Mouse (Mus musculus) neural tube, embryonic 15.5 days (tissue): ENCODE results near the gene Lrrc8b. TPM values are rescaled to one million over a fixed set of nuclear protein-coding genes. Genes with fewer than 3 reads are reported as not detected.

Experiments used
- ATAC-seq: fragments of 200-750 bp; cut with Nextera tagmentation; 2 replicates; pipeline ENCODE4 v1.8.0; 2017; ENCODE audit warnings: mild to moderate bottlenecking, moderate TSS enrichment, moderate library complexity; ENCODE audit not compliant: low FRiP score
- H3K27ac ChIP-seq: fragments of 300-500 bp; sonication (generic); replicated peaks from 2 replicates; pipeline ENCODE4 v1.5.1; 2015; ENCODE audit warnings: mild to moderate bottlenecking, inconsistent platforms
- H3K27me3 ChIP-seq: fragments of 300-500 bp; sonication (generic); replicated peaks from 2 replicates; pipeline ENCODE4 v1.6.1; 2015; ENCODE audit warnings: inconsistent platforms
- H3K36me3 ChIP-seq: fragments of 300-500 bp; sonication (generic); 2 replicates; pipeline ENCODE4 v1.6.1; 2015; ENCODE audit warnings: inconsistent platforms
- H3K4me1 ChIP-seq: fragments of 300-500 bp; sonication (generic); 2 replicates; pipeline ENCODE4 v1.6.1; 2015; ENCODE audit warnings: inconsistent platforms
- H3K4me2 ChIP-seq: fragments of 300-500 bp; sonication (generic); 2 replicates; pipeline ENCODE4 v1.6.1; 2015; ENCODE audit warnings: inconsistent platforms, mild to moderate bottlenecking, moderate library complexity
- H3K4me3 ChIP-seq: fragments of 300-500 bp; sonication (generic); replicated peaks from 2 replicates; pipeline ENCODE4 v1.5.1; 2015; ENCODE audit warnings: mild to moderate bottlenecking, inconsistent platforms
- H3K9ac ChIP-seq: fragments of 300-500 bp; sonication (generic); replicated peaks from 2 replicates; pipeline ENCODE4 v1.6.1; 2015; ENCODE audit warnings: mild to moderate bottlenecking, inconsistent platforms
- H3K9me3 ChIP-seq: fragments of 300-500 bp; sonication (generic); replicated peaks from 2 replicates; pipeline ENCODE4 v1.6.1; 2016; ENCODE audit warnings: inconsistent platforms
- WGBS: fragments of 180-500 bp; shearing (Covaris S2); methylation state at CpG from one replicate; pipeline ENCODE4 v1.1.7; 2015; ENCODE audit warnings: mixed read lengths; 5-methylcytosine and 5-hydroxymethylcytosine counted together
- polyA plus RNA-seq: library from polyadenylated mRNA; unstranded; fragments of >200 nt; fragmentation: Nextera tagmentation; extraction: Ambion mirVana; gene quantifications from 2 replicates; pipeline ENCODE4 v1.2.1, GENCODE M21; 2015

Lrrc8b gene
- polyA plus RNA-seq, 1 experiment from 2014 or later: 13.8 TPM

- H3K9ac ChIP-seq: no peak overlapping the region
- H3K27ac ChIP-seq: no peak overlapping the region
- H3K36me3 ChIP-seq: no peaks in the 10 kb centered on the region
- 80% methylated on average over 5 of the region's 5 CpGs for WGBS
- H3K4me1 ChIP-seq: peaks cover 26% of the 10 kb centered on the region
- no peak overlapping the region for H3K4me2 ChIP-seq
- H3K27me3 ChIP-seq: no peaks in the 10 kb centered on the region
- ATAC-seq: no peak
- no peak overlapping the region for H3K4me3 ChIP-seq
- no peaks in the 10 kb centered on the region for H3K9me3 ChIP-seq
These were observed 74.6 kb downstream of the Lrrc8b start for GRCm38 (mm10) chr5:105490211-105490610.

GRCm38 (mm10) chr5:105491389-105491788 is 75.8 kb downstream of the Lrrc8b start:
- peak; percentile 56; the same call in 1 of the 2 replicates for ATAC-seq
- WGBS: 55% methylated on average over 4 of the region's 4 CpGs
- no peak overlapping the region for H3K4me2 ChIP-seq
- no peak overlapping the region for H3K4me3 ChIP-seq
- no peaks in the 10 kb centered on the region for H3K9me3 ChIP-seq
- peaks cover 32% of the 10 kb centered on the region for H3K4me1 ChIP-seq
- H3K36me3 ChIP-seq: no peaks in the 10 kb centered on the region
- H3K27ac ChIP-seq: no peak overlapping the region
- H3K9ac ChIP-seq: no peak overlapping the region
- H3K27me3 ChIP-seq: no peaks in the 10 kb centered on the region

- Histone ChIP-seq H3K27ac (no peak overlapping the region), H3K9me3 (no peaks in the 10 kb centered on the region), H3K4me2 (no peak overlapping the region), H3K9ac (no peak overlapping the region), H3K4me3 (no peak overlapping the region), H3K27me3 (no peaks in the 10 kb centered on the region), H3K36me3 (no peaks in the 10 kb centered on the region), H3K4me1 (peaks cover 32% of the 10 kb centered on the region)
- 38% methylated on average over 10 of the region's 10 CpGs for WGBS
- no peak for ATAC-seq
These were observed 77.0 kb downstream of the Lrrc8b start for GRCm38 (mm10) chr5:105492367-105493246.

GRCm38 (mm10) chr5:105493377-105493776 is 77.8 kb downstream of the Lrrc8b start:
- ATAC-seq: no peak
- Histone ChIP-seq H3K36me3 (no peaks in the 10 kb centered on the region), H3K9me3 (no peaks in the 10 kb centered on the region), H3K4me1 (peaks cover 32% of the 10 kb centered on the region), H3K27me3 (no peaks in the 10 kb centered on the region), H3K27ac (no peak overlapping the region), H3K9ac (no peak overlapping the region), H3K4me2 (no peak overlapping the region), H3K4me3 (no peak overlapping the region)
- WGBS: 93% methylated on average over 7 of the region's 7 CpGs

- Histone ChIP-seq H3K4me2 (no peak overlapping the region), H3K36me3 (no peaks in the 10 kb centered on the region), H3K9ac (no peak overlapping the region), H3K4me3 (no peak overlapping the region), H3K9me3 (no peaks in the 10 kb centered on the region), H3K27ac (no peak overlapping the region), H3K4me1 (peaks cover 34% of the 10 kb centered on the region), H3K27me3 (no peaks in the 10 kb centered on the region)
- no peak for ATAC-seq
- WGBS: 34% methylated on average over 10 of the region's 10 CpGs
These were observed 78.8 kb downstream of the Lrrc8b start for GRCm38 (mm10) chr5:105494246-105494917.

GRCm38 (mm10) chr5:105494918-105495901 is 79.6 kb downstream of the Lrrc8b start:
- Histone ChIP-seq H3K9me3 (no peaks in the 10 kb centered on the region), H3K27ac (no peak overlapping the region), H3K4me2 (peak overlapping the region; percentile 53), H3K9ac (peak overlapping the region; percentile 33), H3K4me1 (peaks cover 36% of the 10 kb centered on the region), H3K27me3 (no peaks in the 10 kb centered on the region), H3K36me3 (no peaks in the 10 kb centered on the region), H3K4me3 (peak overlapping the region; percentile 18)
- 4% methylated on average over 21 of the region's 24 CpGs for WGBS
- 0 out of 2 replicates have a peak, but pooled peaks have one; percentile 62 for ATAC-seq

- H3K27me3 ChIP-seq: no peaks in the 10 kb centered on the region
- no peak overlapping the region for H3K4me3 ChIP-seq
- ATAC-seq: no peak
- 77% methylated on average over 4 of the region's 4 CpGs for whole genome bisulfite sequencing
- peaks cover 43% of the 10 kb centered on the region for H3K4me1 ChIP-seq
- H3K27ac ChIP-seq: no peak overlapping the region
- H3K36me3 ChIP-seq: no peaks in the 10 kb centered on the region
- H3K9ac ChIP-seq: no peak overlapping the region
- no peaks in the 10 kb centered on the region for H3K9me3 ChIP-seq
- no peak overlapping the region for H3K4me2 ChIP-seq
These were observed 80.6 kb downstream of the Lrrc8b start for GRCm38 (mm10) chr5:105496133-105496532.

- Histone ChIP-seq H3K9ac (no peak overlapping the region), H3K36me3 (no peaks in the 10 kb centered on the region), H3K4me2 (no peak overlapping the region), H3K9me3 (no peaks in the 10 kb centered on the region), H3K4me3 (no peak overlapping the region), H3K27ac (no peak overlapping the region), H3K27me3 (no peaks in the 10 kb centered on the region), H3K4me1 (peaks cover 43% of the 10 kb centered on the region)
- WGBS: 70% methylated on average over 7 of the region's 7 CpGs
- no peak for ATAC-seq
These were observed 81.0 kb downstream of the Lrrc8b start for GRCm38 (mm10) chr5:105496586-105496985.

- 37% methylated on average over 4 of the region's 4 CpGs for WGBS
- Histone ChIP-seq H3K4me3 (no peak overlapping the region), H3K36me3 (no peaks in the 10 kb centered on the region), H3K27ac (peak overlapping the region; percentile 58), H3K4me2 (no peak overlapping the region), H3K9ac (no peak overlapping the region), H3K4me1 (peaks cover 26% of the 10 kb centered on the region), H3K27me3 (no peaks in the 10 kb centered on the region), H3K9me3 (no peaks in the 10 kb centered on the region)
- ATAC-seq: no peak
These were observed 82.9 kb downstream of the Lrrc8b start for GRCm38 (mm10) chr5:105498429-105499000.

- Histone ChIP-seq H3K4me3 (no peak overlapping the region), H3K9ac (no peak overlapping the region), H3K27ac (0 out of 2 replicates have a peak overlapping the region, but pooled peaks have one; percentile 13), H3K9me3 (no peaks in the 10 kb centered on the region), H3K27me3 (no peaks in the 10 kb centered on the region), H3K4me2 (no peak overlapping the region), H3K36me3 (no peaks in the 10 kb centered on the region), H3K4me1 (peaks cover 25% of the 10 kb centered on the region)
- no peak for ATAC-seq
- WGBS: 50% methylated on average over 1 of the region's 1 CpGs
These were observed 83.8 kb downstream of the Lrrc8b start for GRCm38 (mm10) chr5:105499396-105499795.
